Mouse (Mus musculus) lung, postnatal 0 days (tissue): Measurements from ENCODE around the gene Gm37240.

Experiments used
- CTCF ChIP-seq: IDR thresholded peaks from 2 replicates; pipeline ENCODE4 v1.5.1; 2016; ENCODE audit warnings: antibody characterized with exemption, mild to moderate bottlenecking
- EP300 ChIP-seq: IDR thresholded peaks from 2 replicates; pipeline ENCODE4 v1.6.1; 2016; ENCODE audit warnings: antibody characterized with exemption, mild to moderate bottlenecking, control low read depth

GRCm38 (mm10) chr3:85232846-85233245 is 654.5 kb downstream of the Gm37240 start:
- TF ChIP-seq CTCF, result no peak
- TF ChIP-seq EP300, result no peak
